Mouse (Mus musculus) neural tube, embryonic 14.5 days (tissue): ENCODE results near the gene Vps13a. TPM values are rescaled to one million over a fixed set of nuclear protein-coding genes. Genes with fewer than 3 reads are reported as not detected.
"Not testable (repeated sequence)": the region's sequence is repeated elsewhere in the genome, so short reads cannot be mapped to it uniquely, and the experiment has no call there.

ENCODE experiments used
- ATAC-seq: fragments of 200-750 bp; cut with Nextera tagmentation; 2 replicates; pipeline ENCODE4 v1.8.0; 2017; ENCODE audit warnings: low read depth, mild to moderate bottlenecking, moderate TSS enrichment, moderate library complexity
- H3K27ac ChIP-seq: fragments of 300-500 bp; sonication (generic); 2 replicates; pipeline ENCODE4 v1.5.1; 2014; ENCODE audit warnings: low read depth, mild to moderate bottlenecking, control low read depth, low read length, moderate library complexity, mixed read lengths
- H3K27me3 ChIP-seq: fragments of 300-500 bp; sonication (generic); 2 replicates; pipeline ENCODE4 v1.6.1; 2014; ENCODE audit warnings: low read length; ENCODE audit not compliant: control insufficient read depth, insufficient read depth
- H3K36me3 ChIP-seq: fragments of 300-500 bp; sonication (generic); 2 replicates; pipeline ENCODE4 v1.6.1; 2014; ENCODE audit warnings: low read length, mixed read lengths; ENCODE audit not compliant: control insufficient read depth, insufficient read depth
- H3K4me1 ChIP-seq: fragments of 300-500 bp; sonication (generic); 2 replicates; pipeline ENCODE4 v1.6.1; 2014; ENCODE audit warnings: low read length; ENCODE audit not compliant: control insufficient read depth, insufficient read depth
- H3K4me2 ChIP-seq: fragments of 300-500 bp; sonication (generic); 2 replicates; pipeline ENCODE4 v1.6.1; 2014; ENCODE audit warnings: mild to moderate bottlenecking, low read depth, low read length, control low read depth
- H3K4me3 ChIP-seq: fragments of 300-500 bp; sonication (generic); 2 replicates; pipeline ENCODE4 v1.5.1; 2014; ENCODE audit warnings: low read depth, low read length, control low read depth, mixed read lengths
- H3K9ac ChIP-seq: fragments of 300-500 bp; sonication (generic); replicated peaks from 2 replicates; pipeline ENCODE4 v1.6.1; 2014; ENCODE audit warnings: low read depth, mild to moderate bottlenecking, control low read depth, low read length, mixed read lengths
- H3K9me3 ChIP-seq: fragments of 300-500 bp; sonication (generic); 2 replicates; pipeline ENCODE4 v1.6.1; 2016; ENCODE audit warnings: low read length; ENCODE audit not compliant: control insufficient read depth
- WGBS: fragments of 180-500 bp; shearing (Covaris S2); extraction: QIAGEN DNeasy Blood & Tissue Kit; methylation state at CpG from one replicate; pipeline ENCODE4 v1.1.7; 2014; 5-methylcytosine and 5-hydroxymethylcytosine counted together
- polyA plus RNA-seq: library from polyadenylated mRNA; unstranded; fragments of >200 nt; fragmentation: Nextera tagmentation; extraction: Ambion mirVana; gene quantifications from 2 replicates; pipeline ENCODE4 v1.2.1, GENCODE M21; 2014

Gene Vps13a
- polyA plus RNA-seq, 1 experiment from 2014 or later: 12.0 TPM

- 78% methylated on average over 6 of the region's 6 CpGs for WGBS
Observed at GRCm38 (mm10) chr19:16778578-16778977, 2.2 kb downstream of the Vps13a start.

GRCm38 (mm10) chr19:16777901-16778300 lies 2.8 kb downstream of the Vps13a start:
- Histone ChIP-seq H3K9me3 (no peaks in the 10 kb centered on the region), H3K36me3 (no peaks in the 10 kb centered on the region), H3K4me1 (no peaks in the 10 kb centered on the region), H3K27me3 (0 out of 2 replicates have a peak, but pooled peaks cover 3% of the 10 kb centered on the region), H3K4me3 (no peak overlapping the region), H3K9ac (no peak overlapping the region), H3K4me2 (no peak overlapping the region), H3K27ac (no peak overlapping the region)
- WGBS: 72% methylated on average over 3 of the region's 3 CpGs
- no peak for ATAC-seq

More at GRCm38 (mm10) chr19:16778578-16778977, 2.2 kb downstream of the Vps13a start:
- H3K27ac ChIP-seq: no peak overlapping the region
- 0 out of 2 replicates have a peak, but pooled peaks cover 3% of the 10 kb centered on the region for H3K27me3 ChIP-seq
- no peaks in the 10 kb centered on the region for H3K4me1 ChIP-seq
- no peak overlapping the region for H3K9ac ChIP-seq
- ATAC-seq: no peak
- no peak overlapping the region for H3K4me3 ChIP-seq
- no peak overlapping the region for H3K4me2 ChIP-seq
- H3K36me3 ChIP-seq: no peaks in the 10 kb centered on the region
- no peaks in the 10 kb centered on the region for H3K9me3 ChIP-seq

DNA sequence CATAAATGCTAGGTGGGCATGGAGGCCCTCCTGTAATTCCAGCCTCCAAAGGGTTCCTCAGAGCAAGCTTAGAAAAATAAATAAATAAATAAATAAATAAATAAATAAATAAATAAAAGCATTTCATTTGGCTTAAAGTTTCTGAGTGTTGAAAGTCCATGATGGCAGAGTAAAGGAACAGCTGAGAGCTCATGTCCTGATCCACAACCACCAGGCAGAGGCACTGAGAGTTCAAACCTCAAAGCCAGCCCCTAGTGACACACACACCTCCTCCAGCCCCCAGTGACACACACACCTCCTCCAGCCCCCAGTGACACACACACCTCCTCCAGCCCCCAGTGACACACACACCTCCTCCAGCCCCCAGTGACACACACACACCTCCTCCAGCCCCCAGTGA lies 3.3 kb downstream of the Vps13a start:
- not testable (repeated sequence) for H3K4me3 ChIP-seq

DNA sequence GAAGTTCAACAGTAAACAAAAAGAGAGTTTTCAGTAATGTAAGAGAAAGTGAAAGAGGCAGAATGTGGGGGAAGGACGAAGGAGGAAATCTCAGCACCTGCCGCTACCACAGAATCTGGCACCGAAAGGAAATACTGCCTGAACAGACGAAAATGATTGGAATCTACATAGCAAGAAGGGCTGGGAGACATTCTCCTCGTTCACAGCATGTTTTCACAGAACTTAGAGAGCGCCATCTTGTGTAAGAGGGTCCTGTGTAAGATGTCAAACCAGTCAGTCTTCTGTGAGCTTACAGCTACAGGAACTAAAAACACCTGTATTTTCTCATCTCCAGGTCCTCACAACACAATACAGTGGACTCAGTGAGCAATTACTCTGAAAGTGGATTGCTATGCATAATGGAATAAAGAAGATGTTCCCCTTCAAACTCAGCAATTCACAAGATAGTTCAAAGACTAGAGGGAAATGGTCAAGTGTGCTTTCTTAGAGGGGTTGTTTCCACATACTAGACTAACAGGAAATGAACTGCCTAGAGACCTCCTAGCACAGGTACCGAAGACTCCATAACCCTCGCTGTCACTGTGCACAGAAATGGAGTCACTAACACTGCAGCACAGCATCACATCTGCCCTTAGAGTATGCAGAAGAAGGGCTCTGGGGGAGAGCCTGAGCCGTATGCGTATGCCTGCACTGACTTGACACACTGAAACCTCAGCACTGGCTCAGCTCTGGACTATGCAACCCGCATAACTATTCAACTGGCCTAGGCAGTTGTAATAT lies 7.3 kb downstream of the Vps13a start:
- no peaks in the 10 kb centered on the region for H3K27me3 ChIP-seq
- no peak overlapping the region for H3K4me2 ChIP-seq
- WGBS: 75% methylated on average over 11 of the region's 11 CpGs
- H3K36me3 ChIP-seq: no peaks in the 10 kb centered on the region
- H3K4me1 ChIP-seq: no peaks in the 10 kb centered on the region
- H3K9me3 ChIP-seq: no peaks in the 10 kb centered on the region
- no peak for ATAC-seq
- H3K27ac ChIP-seq: no peak overlapping the region
- H3K4me3 ChIP-seq: no peak overlapping the region
- no peak overlapping the region for H3K9ac ChIP-seq

More for the DNA sequence above, 3.3 kb downstream of the Vps13a start:
- not testable (repeated sequence) for H3K27me3 ChIP-seq, H3K27ac ChIP-seq, ATAC-seq, H3K4me2 ChIP-seq, H3K9me3 ChIP-seq, H3K36me3 ChIP-seq, H3K9ac ChIP-seq, H3K4me1 ChIP-seq

DNA sequence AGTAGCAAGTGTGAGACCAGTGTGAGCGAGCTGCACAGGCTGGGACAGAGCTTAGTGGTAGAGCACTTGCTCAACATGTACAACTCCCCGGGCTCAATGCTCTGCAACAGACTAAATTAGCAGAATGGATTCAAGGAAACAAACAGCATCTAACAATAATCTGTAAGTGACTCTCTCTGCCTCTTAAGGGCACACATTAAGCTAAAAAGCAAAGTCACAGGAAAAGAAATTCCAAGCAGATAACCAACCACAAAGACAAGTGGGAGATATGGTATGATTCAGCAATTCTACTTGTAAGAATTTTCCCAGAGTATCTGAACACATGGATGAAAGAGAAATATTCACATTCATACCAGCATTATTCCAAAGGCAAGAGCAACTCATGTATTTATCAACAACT lies 13.3 kb downstream of the Vps13a start:
- Histone ChIP-seq H3K4me2 (no peak overlapping the region), H3K9ac (no peak overlapping the region), H3K9me3 (no peaks in the 10 kb centered on the region), H3K4me1 (no peaks in the 10 kb centered on the region), H3K36me3 (no peaks in the 10 kb centered on the region), H3K27me3 (no peaks in the 10 kb centered on the region), H3K27ac (no peak overlapping the region), H3K4me3 (no peak overlapping the region)
- 90% methylated on average over 2 of the region's 2 CpGs for WGBS
- no peak for ATAC-seq

- not testable (repeated sequence) for H3K9ac ChIP-seq, H3K4me3 ChIP-seq, H3K9me3 ChIP-seq, H3K27me3 ChIP-seq, ATAC-seq, H3K36me3 ChIP-seq, H3K4me1 ChIP-seq, H3K4me2 ChIP-seq, H3K27ac ChIP-seq
- 93% methylated on average over 9 of the region's 9 CpGs for WGBS
Observed at GRCm38 (mm10) chr19:16757439-16757838, 23.3 kb downstream of the Vps13a start.

- H3K4me1 ChIP-seq: no peaks in the 10 kb centered on the region
- H3K9me3 ChIP-seq: no peaks in the 10 kb centered on the region
- ATAC-seq: no peak
- H3K36me3 ChIP-seq: no peaks in the 10 kb centered on the region
- H3K27ac ChIP-seq: no peak overlapping the region
- no peak overlapping the region for H3K4me2 ChIP-seq
- no peak overlapping the region for H3K4me3 ChIP-seq
- H3K27me3 ChIP-seq: no peaks in the 10 kb centered on the region
- no peak overlapping the region for H3K9ac ChIP-seq
Observed at GRCm38 (mm10) chr19:16755854-16756253, 24.9 kb downstream of the Vps13a start.

DNA sequence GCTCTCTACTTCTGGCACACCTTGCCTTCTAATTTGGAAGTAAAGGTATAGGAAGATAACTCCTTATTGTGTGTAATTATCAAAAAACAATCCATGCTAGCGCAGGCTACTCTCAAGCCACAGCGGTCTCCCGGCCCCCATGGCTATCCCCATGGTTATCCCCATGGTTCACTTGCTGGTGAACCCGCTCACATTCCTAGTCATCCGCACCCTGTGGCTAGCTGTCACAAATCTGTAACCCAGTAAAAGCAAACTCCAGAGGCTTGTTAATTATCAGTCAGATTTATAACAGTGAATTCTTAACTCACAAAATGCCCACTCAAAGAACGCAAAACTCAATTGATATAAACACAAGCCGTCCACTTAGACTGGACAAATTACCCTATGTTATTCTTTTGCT lies 25.5 kb downstream of the Vps13a start:
- no peak overlapping the region for H3K4me2 ChIP-seq
- WGBS: 84% methylated on average over 7 of the region's 7 CpGs
- no peak overlapping the region for H3K27ac ChIP-seq
- H3K4me1 ChIP-seq: no peaks in the 10 kb centered on the region
- H3K36me3 ChIP-seq: no peaks in the 10 kb centered on the region
- no peak for ATAC-seq
- no peaks in the 10 kb centered on the region for H3K9me3 ChIP-seq
- H3K9ac ChIP-seq: no peak overlapping the region
- no peaks in the 10 kb centered on the region for H3K27me3 ChIP-seq
- H3K4me3 ChIP-seq: no peak overlapping the region

DNA sequence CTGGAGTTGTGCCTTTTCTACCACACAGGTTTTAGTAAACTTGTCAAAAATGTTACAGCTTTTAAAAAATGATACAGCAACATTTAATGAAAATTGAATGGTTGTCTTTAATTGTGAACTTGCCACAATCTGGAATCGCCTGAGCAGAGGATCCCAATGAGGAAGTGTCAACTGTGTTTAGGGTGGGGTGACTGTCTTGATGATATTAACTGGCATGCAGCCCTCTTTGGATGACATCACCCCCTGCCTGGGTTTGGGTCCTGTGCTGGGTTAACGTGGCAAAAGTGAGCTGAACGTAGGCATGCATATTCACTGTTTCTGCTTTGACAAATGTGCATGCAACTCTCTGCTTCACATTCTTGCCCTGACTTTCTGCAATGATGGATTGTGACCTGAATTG lies 27.6 kb downstream of the Vps13a start:
- no peak for ATAC-seq
- H3K4me1 ChIP-seq: no peaks in the 10 kb centered on the region
- H3K36me3 ChIP-seq: no peaks in the 10 kb centered on the region
- no peak overlapping the region for H3K4me2 ChIP-seq
- no peak overlapping the region for H3K27ac ChIP-seq
- 89% methylated on average over 3 of the region's 3 CpGs for WGBS
- no peaks in the 10 kb centered on the region for H3K27me3 ChIP-seq
- no peak overlapping the region for H3K9ac ChIP-seq
- no peak overlapping the region for H3K4me3 ChIP-seq
- no peaks in the 10 kb centered on the region for H3K9me3 ChIP-seq
